Mouse (Mus musculus) lung, embryonic 15.5 days (tissue): ENCODE measurements around the gene Ccdc34. TPM values are rescaled to one million over a fixed set of nuclear protein-coding genes. Genes with fewer than 3 reads are reported as not detected.

ENCODE experiments used
- ATAC-seq: fragments of 200-750 bp; cut with Nextera tagmentation; 2 replicates; pipeline ENCODE4 v1.8.0; 2017; ENCODE audit warnings: moderate number of reproducible peaks, borderline replicate concordance; ENCODE audit not compliant: low FRiP score, low TSS enrichment; ENCODE audit errors: extremely low read depth
- H3K27ac ChIP-seq: fragments of 300-500 bp; sonication (generic); 2 replicates; pipeline ENCODE4 v1.5.1; 2015; ENCODE audit warnings: moderate library complexity, mild to moderate bottlenecking, inconsistent platforms
- H3K27me3 ChIP-seq: fragments of 300-500 bp; sonication (generic); 2 replicates; pipeline ENCODE4 v1.6.1; 2015; ENCODE audit warnings: inconsistent platforms
- H3K36me3 ChIP-seq: fragments of 300-500 bp; sonication (generic); 2 replicates; pipeline ENCODE4 v1.6.1; 2015; ENCODE audit warnings: inconsistent platforms
- H3K4me1 ChIP-seq: fragments of 300-500 bp; sonication (generic); 2 replicates; pipeline ENCODE4 v1.6.1; 2015; ENCODE audit warnings: inconsistent platforms
- H3K4me2 ChIP-seq: fragments of 300-500 bp; sonication (generic); 2 replicates; pipeline ENCODE4 v1.6.1; 2015; ENCODE audit warnings: inconsistent platforms, mild to moderate bottlenecking, moderate library complexity
- H3K4me3 ChIP-seq: fragments of 300-500 bp; sonication (generic); 2 replicates; pipeline ENCODE4 v1.5.1; 2015; ENCODE audit warnings: mild to moderate bottlenecking, inconsistent platforms
- H3K9ac ChIP-seq: fragments of 300-500 bp; sonication (generic); 2 replicates; pipeline ENCODE4 v1.6.1; 2015; ENCODE audit warnings: inconsistent platforms
- H3K9me3 ChIP-seq: fragments of 300-500 bp; sonication (generic); 2 replicates; pipeline ENCODE4 v1.6.1; 2016; ENCODE audit warnings: inconsistent platforms
- WGBS: fragments of 180-500 bp; shearing (Covaris S2); methylation state at CpG from one replicate; pipeline ENCODE4 v1.1.7; 2015; 5-methylcytosine and 5-hydroxymethylcytosine counted together
- polyA plus RNA-seq: library from polyadenylated mRNA; unstranded; fragments of >200 nt; fragmentation: Nextera tagmentation; extraction: Ambion mirVana; gene quantifications from 2 replicates; pipeline ENCODE4 v1.2.1, GENCODE M21; 2015

Gene Ccdc34
- 33.1 and 36.8 TPM in 2 replicates for polyA plus RNA-seq

DNA sequence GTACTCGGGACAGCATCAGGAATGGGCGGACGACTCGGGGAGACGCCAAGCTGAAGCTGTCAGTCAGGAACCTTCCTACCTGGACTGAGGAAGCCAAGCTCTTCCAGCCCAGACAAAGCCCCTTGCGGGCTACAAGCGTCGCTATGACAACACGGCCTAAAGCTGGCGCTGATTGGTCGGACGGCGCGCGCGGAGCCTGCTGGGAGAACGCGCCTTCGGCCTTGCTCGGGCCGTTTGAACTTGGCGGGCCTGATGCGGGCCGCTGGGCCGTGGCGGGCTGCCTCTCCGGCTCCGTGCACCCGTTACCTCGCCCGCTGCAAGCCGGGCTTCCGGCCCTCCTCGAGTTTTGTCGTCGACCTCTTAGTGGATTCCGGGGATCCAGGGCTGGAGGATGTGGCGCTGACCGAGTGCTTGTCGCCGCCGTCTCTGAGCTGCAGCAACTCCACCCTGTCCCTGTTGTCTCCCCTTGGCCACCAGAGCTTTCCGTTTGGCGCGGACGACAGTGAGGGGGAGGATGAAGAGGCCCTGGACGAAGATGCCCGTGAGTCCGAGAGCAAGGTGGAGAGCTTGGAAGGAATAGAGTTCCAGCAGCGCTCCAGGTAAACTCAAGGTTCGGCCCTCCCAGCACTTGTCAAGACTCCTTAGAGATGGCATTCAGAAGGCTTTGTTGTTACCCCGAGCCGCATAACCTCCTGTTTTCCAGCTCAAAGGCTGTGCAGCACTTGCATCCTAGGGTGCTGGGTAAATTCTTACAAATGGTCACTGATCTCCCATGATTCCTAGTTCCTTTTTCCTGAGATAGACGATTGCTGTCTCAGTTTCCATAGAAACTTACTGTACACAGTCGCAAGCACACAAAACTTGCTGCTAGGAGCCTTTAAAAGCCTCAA lies at the start of gene Ccdc34:
Gene Ccdc34 (plus strand): TSS at position 202 of the 890 bp plus-strand sequence.
- H3K27ac ChIP-seq: peak within 1 kb of the TSS; percentile 76
- peaks cover 11% of the 10 kb centered on the region; the same call in 1 of the 2 replicates for H3K4me1 ChIP-seq
- no peaks in the 10 kb centered on the region for H3K9me3 ChIP-seq
- ATAC-seq: peak; percentile 100
- peak within 1 kb of the TSS; percentile 85 for H3K9ac ChIP-seq
- H3K4me2 ChIP-seq: peak within 1 kb of the TSS; percentile 68
- peak within 1 kb of the TSS; percentile 81 for H3K4me3 ChIP-seq
- peaks cover 10% of the 10 kb centered on the region for H3K36me3 ChIP-seq
- no peaks in the 10 kb centered on the region for H3K27me3 ChIP-seq
- under 1% methylated on average over 55 of the region's 55 CpGs for WGBS

DNA sequence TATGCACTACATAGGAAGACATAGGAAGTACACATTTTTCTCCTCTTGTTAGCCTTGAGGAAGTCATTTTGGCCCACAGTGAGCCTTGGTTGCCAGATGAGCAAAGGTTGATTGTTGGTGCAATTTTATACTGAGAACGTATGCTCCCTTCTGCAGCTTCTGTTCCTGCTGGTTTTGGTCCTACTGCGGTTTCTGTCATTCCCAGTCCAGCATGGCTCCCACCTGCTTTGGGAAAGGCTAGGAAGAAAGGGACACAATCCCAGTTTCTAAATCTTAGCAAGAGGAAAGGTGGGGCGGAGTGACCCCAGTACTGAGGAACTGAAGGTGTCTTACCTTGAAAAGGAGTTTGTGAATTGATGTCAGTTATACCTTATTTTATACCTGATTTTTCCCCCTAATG lies 48.2 kb upstream of the Ccdc34 start:
- Histone ChIP-seq H3K4me1 (no peaks in the 10 kb centered on the region), H3K9ac (no peak overlapping the region), H3K4me2 (no peak overlapping the region), H3K27ac (no peak overlapping the region), H3K9me3 (no peaks in the 10 kb centered on the region), H3K27me3 (no peaks in the 10 kb centered on the region; the same call in 1 of the 2 replicates), H3K4me3 (no peak overlapping the region), H3K36me3 (no peaks in the 10 kb centered on the region)
- no peak for ATAC-seq
- WGBS: 80% methylated on average over 3 of the region's 3 CpGs

DNA sequence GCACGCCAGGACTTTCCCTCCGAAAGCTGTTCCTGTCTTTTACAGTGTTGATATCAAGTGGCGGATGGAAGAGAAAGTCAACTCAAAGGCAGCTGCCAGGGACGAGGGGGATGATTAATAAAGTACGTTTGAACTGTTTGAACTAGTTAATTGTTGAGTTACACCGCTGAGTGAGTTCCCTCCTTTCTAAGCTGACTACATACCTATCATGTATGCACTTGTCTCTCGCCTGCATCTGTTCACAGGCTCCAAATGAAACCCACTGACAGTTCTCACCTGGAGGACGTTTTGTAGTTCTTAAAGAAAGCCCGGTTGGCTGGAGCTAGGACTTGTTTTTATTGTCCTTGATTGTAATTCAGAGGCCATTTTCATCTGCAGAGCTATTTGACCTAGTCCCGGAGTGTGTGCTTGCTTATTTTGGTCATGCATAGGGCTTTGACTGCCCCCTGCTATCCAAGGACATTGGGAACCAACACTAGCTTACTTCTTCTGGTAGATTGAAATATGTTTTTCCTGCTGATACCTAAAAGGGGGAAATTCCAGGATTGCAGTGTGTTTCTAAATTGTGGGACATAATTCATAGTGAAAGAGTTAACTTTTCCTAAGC lies 47.6 kb upstream of the Ccdc34 start:
- H3K9me3 ChIP-seq: no peaks in the 10 kb centered on the region
- no peak overlapping the region for H3K4me3 ChIP-seq
- no peak overlapping the region for H3K9ac ChIP-seq
- no peak overlapping the region for H3K4me2 ChIP-seq
- H3K27ac ChIP-seq: no peak overlapping the region
- no peaks in the 10 kb centered on the region; the same call in 1 of the 2 replicates for H3K27me3 ChIP-seq
- WGBS: 39% methylated on average over 10 of the region's 10 CpGs
- ATAC-seq: no peak
- no peaks in the 10 kb centered on the region for H3K4me1 ChIP-seq
- no peaks in the 10 kb centered on the region for H3K36me3 ChIP-seq

DNA sequence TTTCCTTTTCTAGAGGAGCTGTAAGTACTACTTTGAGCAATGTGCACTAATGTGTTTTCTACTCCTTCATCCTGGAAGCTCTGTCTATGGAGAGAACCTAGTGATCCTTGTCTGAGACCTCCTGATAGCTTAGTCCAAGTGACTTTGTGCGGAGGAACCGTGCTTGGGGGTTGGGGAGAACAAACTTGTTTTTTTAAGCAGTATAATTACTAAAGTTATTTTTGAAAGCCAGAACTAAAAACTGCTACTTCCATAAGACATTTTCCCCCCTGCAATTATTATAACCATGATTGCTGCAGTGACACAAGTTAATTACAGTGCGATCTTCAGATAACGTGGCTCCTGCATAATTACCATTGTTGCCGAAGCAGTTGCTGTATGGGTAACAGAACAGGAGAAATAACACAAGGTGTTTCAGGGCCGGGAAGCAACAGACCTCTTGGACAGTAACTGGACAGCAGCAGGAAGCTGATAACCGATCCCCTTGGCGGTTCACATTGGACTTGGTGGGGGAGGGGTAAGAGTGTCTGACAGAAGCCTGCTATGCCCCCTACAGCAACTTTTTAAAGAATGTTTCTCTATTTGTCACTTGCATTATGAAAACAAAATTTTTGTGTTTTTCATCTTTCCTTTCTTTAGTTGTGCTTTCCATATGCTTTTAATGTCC lies 46.7 kb upstream of the Ccdc34 start:
- Histone ChIP-seq H3K4me1 (no peaks in the 10 kb centered on the region), H3K9ac (no peak overlapping the region), H3K9me3 (no peaks in the 10 kb centered on the region), H3K27me3 (no peaks in the 10 kb centered on the region; the same call in 1 of the 2 replicates), H3K4me3 (no peak overlapping the region), H3K27ac (no peak overlapping the region), H3K36me3 (no peaks in the 10 kb centered on the region), H3K4me2 (no peak overlapping the region)
- WGBS: 62% methylated on average over 8 of the region's 8 CpGs
- no peak for ATAC-seq

DNA sequence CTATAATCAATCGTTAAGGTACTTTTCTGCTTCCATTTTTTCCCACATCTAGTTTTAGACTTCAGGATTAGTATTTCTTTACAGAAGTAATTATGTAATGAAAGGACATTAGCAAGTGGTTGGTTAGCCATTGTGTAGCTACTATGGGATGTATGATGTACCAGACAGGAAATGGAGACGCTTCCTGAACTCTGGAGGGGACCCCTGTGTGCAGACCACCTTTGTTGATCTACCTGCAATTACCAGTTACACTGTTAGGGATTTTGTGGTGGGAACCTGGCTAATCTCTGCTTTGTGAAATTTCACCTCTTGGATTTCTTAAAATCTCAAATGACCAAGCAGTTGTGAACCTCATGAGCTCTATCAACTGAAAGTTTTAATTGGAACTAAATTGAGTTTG lies 45.3 kb upstream of the Ccdc34 start:
- Histone ChIP-seq H3K9me3 (no peaks in the 10 kb centered on the region), H3K4me1 (no peaks in the 10 kb centered on the region), H3K27ac (no peak overlapping the region), H3K27me3 (peaks cover 3% of the 10 kb centered on the region; the same call in 1 of the 2 replicates), H3K36me3 (no peaks in the 10 kb centered on the region), H3K4me2 (no peak overlapping the region), H3K9ac (no peak overlapping the region), H3K4me3 (no peak overlapping the region)
- no peak for ATAC-seq
- WGBS: 77% methylated on average over 2 of the region's 2 CpGs

DNA sequence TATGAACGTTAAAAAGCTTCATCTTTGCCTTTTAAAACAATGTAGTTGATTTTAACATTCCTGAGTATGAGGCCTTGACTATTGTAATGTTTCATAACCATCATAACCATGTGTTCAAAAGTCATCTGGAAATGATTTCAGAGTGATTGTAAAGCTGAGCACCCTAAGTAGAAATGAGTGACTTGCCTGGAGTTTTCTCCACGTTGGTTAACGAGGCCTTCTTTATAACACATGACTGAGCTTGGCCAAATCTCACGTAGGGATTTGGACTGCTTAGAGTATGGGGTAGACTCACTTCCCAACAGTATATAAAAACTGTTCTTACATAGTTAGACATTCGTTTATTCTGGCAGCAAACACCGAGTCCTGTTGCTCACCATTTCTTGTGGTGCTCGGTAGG lies 44.7 kb upstream of the Ccdc34 start:
- Histone ChIP-seq H3K9ac (no peak overlapping the region), H3K27ac (no peak overlapping the region), H3K27me3 (peaks cover 3% of the 10 kb centered on the region; the same call in 1 of the 2 replicates), H3K9me3 (no peaks in the 10 kb centered on the region), H3K4me3 (no peak overlapping the region), H3K36me3 (no peaks in the 10 kb centered on the region), H3K4me2 (no peak overlapping the region), H3K4me1 (no peaks in the 10 kb centered on the region)
- no peak for ATAC-seq
- WGBS: 76% methylated on average over 7 of the region's 7 CpGs

DNA sequence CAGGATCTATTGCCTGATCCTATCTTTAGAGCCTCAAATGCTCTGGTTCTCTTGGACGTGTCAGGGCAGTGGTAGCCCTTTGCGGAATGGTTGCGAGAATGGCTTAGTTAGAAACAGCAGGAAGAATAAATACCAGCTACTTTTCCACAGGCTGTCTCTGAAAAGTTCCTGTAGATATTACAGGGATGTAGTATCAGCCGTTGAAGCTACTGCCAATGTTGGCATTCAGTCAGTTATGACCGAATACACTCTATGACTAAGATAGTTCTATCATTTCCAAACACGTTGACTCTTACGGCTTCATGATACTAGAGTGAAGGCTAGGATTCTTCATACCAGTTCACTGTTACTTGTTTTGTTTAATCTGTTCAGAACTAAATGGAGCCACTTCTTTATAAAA lies 42.8 kb upstream of the Ccdc34 start:
- Histone ChIP-seq H3K27me3 (peaks cover 3% of the 10 kb centered on the region; the same call in 1 of the 2 replicates), H3K4me1 (no peaks in the 10 kb centered on the region), H3K4me3 (no peak overlapping the region), H3K9ac (no peak overlapping the region), H3K27ac (no peak overlapping the region), H3K9me3 (no peaks in the 10 kb centered on the region), H3K4me2 (no peak overlapping the region), H3K36me3 (no peaks in the 10 kb centered on the region)
- ATAC-seq: no peak
- 91% methylated on average over 7 of the region's 7 CpGs for WGBS

DNA sequence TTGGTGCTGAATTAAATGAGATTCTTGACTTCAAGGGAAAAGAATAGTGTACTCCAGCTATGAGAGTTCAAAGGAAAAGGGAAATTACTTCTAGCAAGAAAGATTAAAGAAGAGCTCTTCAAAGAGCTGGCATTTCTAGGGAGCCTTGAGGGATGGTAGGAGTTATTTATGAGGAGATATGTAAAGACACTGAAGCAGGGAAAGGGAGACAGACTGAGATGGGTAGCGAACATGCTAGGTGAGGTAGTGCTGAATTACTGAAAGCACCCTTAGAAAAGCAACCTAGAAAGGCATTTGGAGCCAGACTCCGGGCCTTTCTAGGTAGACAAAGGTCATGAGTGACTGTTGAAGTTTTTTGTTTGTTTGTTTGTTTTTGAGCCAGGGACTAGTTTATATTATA lies 41.4 kb upstream of the Ccdc34 start:
- H3K4me1 ChIP-seq: no peaks in the 10 kb centered on the region
- peaks cover 10% of the 10 kb centered on the region; the same call in 1 of the 2 replicates for H3K27me3 ChIP-seq
- no peak overlapping the region for H3K27ac ChIP-seq
- H3K4me2 ChIP-seq: no peak overlapping the region
- ATAC-seq: no peak
- no peaks in the 10 kb centered on the region for H3K9me3 ChIP-seq
- no peak overlapping the region for H3K9ac ChIP-seq
- no peaks in the 10 kb centered on the region for H3K36me3 ChIP-seq
- H3K4me3 ChIP-seq: no peak overlapping the region
- WGBS: 83% methylated on average over 2 of the region's 2 CpGs

DNA sequence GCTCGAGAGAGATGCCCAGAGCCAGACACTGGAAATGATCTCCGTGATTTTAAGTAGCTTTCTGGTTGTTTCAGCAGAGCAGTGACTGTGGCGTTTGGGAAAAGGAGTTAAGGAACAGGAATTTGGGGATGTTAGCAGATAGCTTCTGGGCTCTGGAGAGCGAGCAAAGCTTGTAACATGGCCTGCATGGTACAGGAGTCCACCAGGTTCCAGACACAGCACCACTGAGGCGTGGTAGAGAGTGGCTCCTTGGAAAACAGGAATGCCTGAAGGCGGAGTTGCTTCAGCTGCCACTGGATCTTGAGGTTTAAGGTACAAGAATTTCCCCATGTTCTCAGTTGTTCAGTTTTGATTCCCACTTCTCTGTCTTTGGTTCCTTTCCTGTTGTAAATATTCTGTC lies 40.3 kb upstream of the Ccdc34 start:
- Histone ChIP-seq H3K4me3 (no peak overlapping the region), H3K9me3 (no peaks in the 10 kb centered on the region), H3K9ac (no peak overlapping the region), H3K27ac (no peak overlapping the region), H3K4me1 (no peaks in the 10 kb centered on the region), H3K27me3 (peaks cover 12% of the 10 kb centered on the region; the same call in 1 of the 2 replicates), H3K4me2 (no peak overlapping the region), H3K36me3 (no peaks in the 10 kb centered on the region)
- no peak for ATAC-seq
- WGBS: 86% methylated on average over 6 of the region's 6 CpGs

DNA sequence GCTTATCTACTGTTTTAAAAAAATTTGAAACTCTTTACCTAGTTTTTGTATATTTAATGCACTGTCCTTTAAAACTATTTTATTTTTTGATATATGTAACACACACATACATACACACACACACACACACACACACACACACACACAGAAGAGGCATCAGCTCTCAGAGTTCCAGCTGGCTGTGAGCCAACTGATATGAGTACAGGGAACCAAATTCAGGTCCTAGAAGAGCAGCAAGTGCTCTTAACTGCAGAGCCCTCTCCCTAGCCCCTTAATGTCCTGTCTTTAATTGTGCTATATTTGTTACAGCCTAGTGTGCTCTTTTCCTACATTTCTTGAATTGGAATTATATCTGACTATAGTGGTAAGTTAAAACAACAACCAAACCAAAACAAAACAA lies 38.4 kb upstream of the Ccdc34 start:
- no peak for ATAC-seq
- Histone ChIP-seq H3K4me1 (no peaks in the 10 kb centered on the region), H3K9me3 (no peaks in the 10 kb centered on the region), H3K9ac (no peak overlapping the region), H3K36me3 (no peaks in the 10 kb centered on the region), H3K27me3 (peaks cover 18% of the 10 kb centered on the region; the same call in 1 of the 2 replicates), H3K4me3 (no peak overlapping the region), H3K27ac (no peak overlapping the region), H3K4me2 (no peak overlapping the region)

DNA sequence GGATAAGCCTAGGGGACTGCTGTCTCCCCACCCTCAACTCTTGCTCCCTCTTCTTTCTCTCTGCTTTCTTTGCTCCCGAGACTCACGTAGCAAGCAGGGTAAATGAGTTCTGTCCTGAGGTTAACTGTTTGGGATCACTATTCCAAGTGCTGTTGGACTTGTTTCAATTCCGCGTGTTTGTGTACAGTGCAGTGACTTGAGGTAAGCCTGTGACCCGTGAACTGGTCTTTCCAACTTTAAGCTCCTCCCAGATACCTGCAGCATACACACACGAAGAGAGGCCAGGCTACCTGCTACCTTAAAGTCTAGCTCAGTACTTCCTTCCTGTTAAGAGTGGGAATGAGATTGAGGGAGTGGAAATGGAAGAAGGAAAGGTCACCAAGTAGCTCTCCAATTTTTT lies 34.2 kb upstream of the Ccdc34 start:
- peaks cover 48% of the 10 kb centered on the region for H3K27me3 ChIP-seq
- no peak overlapping the region for H3K4me3 ChIP-seq
- no peak for ATAC-seq
- no peak overlapping the region for H3K9ac ChIP-seq
- no peak overlapping the region for H3K4me2 ChIP-seq
- no peaks in the 10 kb centered on the region for H3K4me1 ChIP-seq
- 80% methylated on average over 6 of the region's 6 CpGs for WGBS
- H3K9me3 ChIP-seq: no peaks in the 10 kb centered on the region
- H3K36me3 ChIP-seq: no peaks in the 10 kb centered on the region
- H3K27ac ChIP-seq: no peak overlapping the region

DNA sequence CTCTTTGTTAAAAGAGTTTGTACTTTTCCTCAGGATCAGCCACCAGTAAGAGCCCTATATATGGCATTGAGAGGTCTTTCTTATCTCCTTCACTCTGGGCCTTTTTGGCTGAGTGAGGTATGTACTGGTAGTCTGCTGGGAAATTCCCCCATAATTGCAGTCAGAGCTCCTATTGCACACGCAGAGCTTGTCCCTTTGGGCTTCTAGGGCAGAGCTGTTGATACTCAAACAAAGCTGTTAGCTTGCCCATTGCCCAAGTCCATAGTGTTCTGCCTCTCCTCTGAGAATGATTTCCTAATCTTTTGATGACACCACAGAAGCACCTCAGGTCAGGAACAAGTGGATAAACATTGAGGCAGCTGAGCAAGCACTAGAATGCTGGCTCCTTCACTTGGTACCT lies 32.7 kb upstream of the Ccdc34 start:
- WGBS: 55% methylated on average over 1 of the region's 1 CpGs
- no peak overlapping the region for H3K27ac ChIP-seq
- H3K4me2 ChIP-seq: no peak overlapping the region
- H3K27me3 ChIP-seq: peaks cover 57% of the 10 kb centered on the region
- ATAC-seq: no peak
- no peak overlapping the region for H3K9ac ChIP-seq
- no peaks in the 10 kb centered on the region for H3K4me1 ChIP-seq
- no peaks in the 10 kb centered on the region for H3K36me3 ChIP-seq
- H3K4me3 ChIP-seq: no peak overlapping the region
- no peaks in the 10 kb centered on the region for H3K9me3 ChIP-seq
